8 mouse cellular contexts compared by ENCODE assay signal in the genomic region with DNA sequence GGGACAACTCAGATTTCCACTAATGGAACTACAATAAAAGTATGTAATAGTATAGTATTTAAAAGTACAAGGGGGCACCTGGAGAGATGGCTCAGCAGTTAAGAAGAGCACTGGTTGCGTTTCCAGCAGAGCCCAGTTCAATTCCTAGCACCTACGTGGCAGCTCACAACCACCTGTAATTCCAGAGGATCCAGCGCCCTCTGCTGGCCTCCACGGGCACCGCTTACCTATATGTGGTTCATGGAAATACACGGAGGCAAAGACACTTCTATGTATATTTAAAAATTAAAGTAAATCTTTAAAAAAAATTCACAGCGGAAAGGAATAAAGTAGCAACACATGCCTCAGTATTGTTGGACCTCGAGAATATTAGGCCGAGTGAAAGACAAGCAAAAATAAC. TPM values are rescaled to one million over a fixed set of nuclear protein-coding genes. Genes with fewer than 3 reads are reported as not detected.
DNase-seq lines count a peak whose midpoint lies in the region; ATAC-seq and TF ChIP-seq lines count a peak whose summit lies in the region.

No protein-coding gene starts in this region.

- DNase-seq in CD4-positive, CD25-positive, alpha-beta regulatory T cell, adult 2 months (ENCODE audit: low read depth, low spot score) = peak; percentile 37
- peak; percentile 27 for DNase-seq in midbrain, embryonic 14.5 days
- peak; percentile 43 for DNase-seq in embryo, embryonic 11 days
- no peak for DNase-seq in frontal cortex, postnatal 14 days (ENCODE audit: low spot score in 2 of 2)

- no peak for ATAC-seq in CD4-positive, CD25-positive, alpha-beta regulatory T cell, adult 4 months
- ATAC-seq in midbrain, embryonic 14.5 days (ENCODE audit: low FRiP score, low TSS enrichment) = no peak
- ATAC-seq in midbrain, embryonic 16.5 days = no peak
- ATAC-seq in activated CD4-positive, CD25-positive, alpha-beta regulatory T cell, adult 4 months = no peak

- no peaks in the 10 kb centered on the region for H3K36me3 ChIP-seq in midbrain, embryonic 14.5 days (ENCODE audit: control insufficient read depth, insufficient read depth, low read length)
- H3K36me3 ChIP-seq in midbrain, embryonic 16.5 days (ENCODE audit: control insufficient read depth, insufficient read depth, low read length) = no peaks in the 10 kb centered on the region
- H3K36me3 ChIP-seq in small intestine, adult 2 months (ENCODE audit: control insufficient read depth, insufficient read depth, low read length) = no peaks in the 10 kb centered on the region

- H3K27ac ChIP-seq in midbrain, embryonic 14.5 days (replicated peaks; ENCODE audit: low read depth, low read length) = no peak overlapping the region
- no peak overlapping the region for H3K27ac ChIP-seq in midbrain, embryonic 16.5 days (ENCODE audit: low read length)
- no peak overlapping the region for H3K27ac ChIP-seq in small intestine, adult 2 months (ENCODE audit: insufficient read depth, low read depth, low read length)

- peaks cover 5% of the 10 kb centered on the region for H3K4me1 ChIP-seq in midbrain, embryonic 14.5 days (ENCODE audit: control insufficient read depth, insufficient read depth, low read length)
- peaks cover 7% of the 10 kb centered on the region for H3K4me1 ChIP-seq in midbrain, embryonic 16.5 days (ENCODE audit: control insufficient read depth, insufficient read depth, low read length)
- peaks cover under 1% of the 10 kb centered on the region; the same call in 1 of the 2 replicates for H3K4me1 ChIP-seq in small intestine, adult 2 months (ENCODE audit: control insufficient read depth, insufficient read depth, insufficient read length, low read length)

- no peak overlapping the region for H3K9ac ChIP-seq in midbrain, embryonic 14.5 days (replicated peaks; ENCODE audit: low read length)
- H3K9ac ChIP-seq in midbrain, embryonic 16.5 days (ENCODE audit: low read depth, low read length) = no peak overlapping the region

- no peak overlapping the region for H3K4me2 ChIP-seq in midbrain, embryonic 14.5 days (ENCODE audit: low read length)
- no peak overlapping the region for H3K4me2 ChIP-seq in midbrain, embryonic 16.5 days (ENCODE audit: low read length)

- no peaks in the 10 kb centered on the region for H3K9me3 ChIP-seq in midbrain, embryonic 14.5 days (ENCODE audit: control insufficient read depth, low read length)
- H3K9me3 ChIP-seq in midbrain, embryonic 16.5 days (replicated peaks; ENCODE audit: control insufficient read depth, low read length, poor library complexity, severe bottlenecking) = no peaks in the 10 kb centered on the region

- 33% methylated on average over 9 of the region's 9 CpGs for WGBS in midbrain, embryonic 14.5 days
- 34% methylated on average over 9 of the region's 9 CpGs for WGBS in midbrain, embryonic 16.5 days
- WGBS in small intestine, adult 2 months = 50% methylated on average over 9 of the region's 9 CpGs

- TF ChIP-seq POLR2A in small intestine, adult 2 months (IDR thresholded peaks at IDR 0.05; ENCODE audit: low read depth, low read length) = no peak

- peak; percentile 72; the same call in 1 of the 2 replicates for TF ChIP-seq CTCF in small intestine, adult 2 months (IDR thresholded peaks at IDR 0.05; ENCODE audit: extremely low read depth, insufficient read length, insufficient replicate concordance, low read depth, low read length)

- H3K27me3 ChIP-seq in midbrain, embryonic 14.5 days (ENCODE audit: control insufficient read depth, insufficient read depth, low read length) = no peaks in the 10 kb centered on the region
- no peaks in the 10 kb centered on the region for H3K27me3 ChIP-seq in midbrain, embryonic 16.5 days (ENCODE audit: control insufficient read depth, insufficient read depth, low read depth, low read length)
- H3K27me3 ChIP-seq in small intestine, adult 2 months (ENCODE audit: control insufficient read depth, insufficient read depth, low read length) = no peaks in the 10 kb centered on the region

- no peak overlapping the region for H3K4me3 ChIP-seq in midbrain, embryonic 14.5 days (replicated peaks; ENCODE audit: low read depth, low read length)
- H3K4me3 ChIP-seq in midbrain, embryonic 16.5 days (ENCODE audit: low read depth, low read length) = no peak overlapping the region
- H3K4me3 ChIP-seq in small intestine, adult 2 months (ENCODE audit: low read depth, low read length) = no peak overlapping the region

RNA-seq across cellular contexts. Expression of gene Tat, which starts 12.7 kb away (rescaled TPM):
- polyA plus RNA-seq in CD4-positive, CD25-positive, alpha-beta regulatory T cell, adult 4 months (2017; shearing (Covaris generic)) = not detected
- not detected in 2 replicates for polyA plus RNA-seq in midbrain, embryonic 14.5 days (2014; fragmentation: Nextera tagmentation; extraction: Ambion mirVana)
- polyA plus RNA-seq in midbrain, embryonic 16.5 days (2015; fragmentation: Nextera tagmentation; extraction: Ambion mirVana) = not detected in 2 replicates
- polyA plus RNA-seq in small intestine, adult 2 months (2012; rRNA removed) = 0.13 TPM in 1 of 2 replicates, not detected in the other
- polyA plus RNA-seq in activated CD4-positive, CD25-positive, alpha-beta regulatory T cell, adult 4 months (2017; shearing (Covaris generic)) = not detected

RNA-seq across cellular contexts. Expression of gene Chst4, which starts 36.6 kb away (rescaled TPM):
- polyA plus RNA-seq in CD4-positive, CD25-positive, alpha-beta regulatory T cell, adult 4 months (2017; shearing (Covaris generic)) = not detected
- polyA plus RNA-seq in midbrain, embryonic 14.5 days (2014; fragmentation: Nextera tagmentation; extraction: Ambion mirVana) = not detected in 2 replicates
- not detected in 2 replicates for polyA plus RNA-seq in midbrain, embryonic 16.5 days (2015; fragmentation: Nextera tagmentation; extraction: Ambion mirVana)
- 25.9 and 27.1 TPM in 2 replicates for polyA plus RNA-seq in small intestine, adult 2 months (2012; rRNA removed)
- polyA plus RNA-seq in activated CD4-positive, CD25-positive, alpha-beta regulatory T cell, adult 4 months (2017; shearing (Covaris generic)) = not detected

RNA-seq across cellular contexts. Expression of gene Marveld3, which starts 41.0 kb away (rescaled TPM):
- polyA plus RNA-seq in CD4-positive, CD25-positive, alpha-beta regulatory T cell, adult 4 months (2017; shearing (Covaris generic)) = not detected
- polyA plus RNA-seq in midbrain, embryonic 14.5 days (2014; fragmentation: Nextera tagmentation; extraction: Ambion mirVana) = 1.1 and 1.4 TPM in 2 replicates
- 2.2 and 2.4 TPM in 2 replicates for polyA plus RNA-seq in midbrain, embryonic 16.5 days (2015; fragmentation: Nextera tagmentation; extraction: Ambion mirVana)
- polyA plus RNA-seq in small intestine, adult 2 months (2012; rRNA removed) = 26.5 and 48.7 TPM in 2 replicates
- not detected for polyA plus RNA-seq in activated CD4-positive, CD25-positive, alpha-beta regulatory T cell, adult 4 months (2017; shearing (Covaris generic))

Comparison
In these comparisons a context has a peak if more than half of its experiments do, and no peak if none do; other contexts are left out.
1. DNase-seq: peak in CD4-positive, CD25-positive, alpha-beta regulatory T cell, adult 2 months (single experiment), midbrain, embryonic 14.5 days (single experiment) and embryo, embryonic 11 days (single experiment); none in frontal cortex, postnatal 14 days (0 of 2).
2. RNA of gene Chst4, which starts 36.6 kb away (polyA plus RNA-seq): 25.9 to 27.1 TPM in small intestine, adult 2 months; not detected in CD4-positive, CD25-positive, alpha-beta regulatory T cell, adult 4 months, not detected in midbrain, embryonic 14.5 days, not detected in midbrain, embryonic 16.5 days and not detected in activated CD4-positive, CD25-positive, alpha-beta regulatory T cell, adult 4 months; every median in the first group is over 10 times any median in the second.